Mouse (Mus musculus): ENCODE measurements at regions not wholly inside any gene's neighbourhood (a gene's known extent, or its start where the extent isn't known, plus 50 kb on each side); places are given as distances from the start of the nearest gene placed in this dataset.
A peak's percentile ranks its signal among the peaks of the same experiment; 100 is the strongest.

- 86% methylated on average over 5 of the region's 5 CpGs for WGBS
These were observed 197.0 kb upstream of the Serp2 start for GRCm38 (mm10) chr14:76753734-76754133.

DNA sequence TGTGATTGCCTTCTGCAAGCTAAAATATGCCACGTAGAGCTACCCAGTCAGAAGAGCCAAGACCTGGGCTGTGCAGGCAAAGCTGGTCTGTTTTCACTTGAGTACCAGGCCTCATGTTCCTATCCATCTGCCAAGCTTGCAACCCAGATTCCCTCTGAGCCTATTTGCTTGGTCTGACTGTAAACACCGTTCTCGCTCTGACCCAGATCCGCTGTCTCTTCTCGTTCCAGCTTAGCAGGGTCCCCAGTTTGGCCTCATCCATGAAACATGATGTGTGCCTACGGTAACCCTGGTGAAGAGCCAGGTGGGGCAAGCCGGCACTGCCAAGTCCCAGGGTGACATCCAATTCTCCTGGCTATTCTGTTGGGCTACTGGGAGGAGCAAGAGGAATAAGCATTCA lies 192.5 kb upstream of the Serp2 start:
- Histone ChIP-seq H3K36me3 (no peaks in the 10 kb centered on the region), H3K9me3 (no peaks in the 10 kb centered on the region), H3K4me1 (peaks cover 10% of the 10 kb centered on the region), H3K27me3 (no peaks in the 10 kb centered on the region), H3K4me2 (replicated peaks) (no peak overlapping the region), H3K4me3 (no peak overlapping the region), H3K9ac (no peak overlapping the region), H3K27ac (no peak overlapping the region)
- 89% methylated on average over 7 of the region's 7 CpGs for WGBS
- no peak for ATAC-seq (ENCODE audit: low FRiP score, low read depth)

More at GRCm38 (mm10) chr14:76753734-76754133, 197.0 kb upstream of the Serp2 start:
- H3K9me3 ChIP-seq, result no peaks in the 10 kb centered on the region
- ATAC-seq (ENCODE audit: low FRiP score, low read depth), result no peak
- no peak overlapping the region for H3K27ac ChIP-seq
- H3K27me3 ChIP-seq, result no peaks in the 10 kb centered on the region
- no peak overlapping the region for H3K4me2 ChIP-seq (replicated peaks)
- no peak overlapping the region for H3K9ac ChIP-seq
- H3K4me3 ChIP-seq, result no peak overlapping the region
- 0 out of 2 replicates have a peak, but pooled peaks cover 2% of the 10 kb centered on the region for H3K4me1 ChIP-seq
- H3K36me3 ChIP-seq, result no peaks in the 10 kb centered on the region

GRCm38 (mm10) chr14:76748711-76749110 lies 192.0 kb upstream of the Serp2 start:
- H3K27me3 ChIP-seq, result no peaks in the 10 kb centered on the region
- H3K4me1 ChIP-seq, result peaks cover 10% of the 10 kb centered on the region
- H3K9me3 ChIP-seq, result no peaks in the 10 kb centered on the region
- WGBS, result 90% methylated on average over 2 of the region's 2 CpGs
- H3K9ac ChIP-seq, result no peak overlapping the region
- no peaks in the 10 kb centered on the region for H3K36me3 ChIP-seq
- H3K4me3 ChIP-seq, result no peak overlapping the region
- H3K4me2 ChIP-seq (replicated peaks), result no peak overlapping the region
- no peak overlapping the region for H3K27ac ChIP-seq
- ATAC-seq (ENCODE audit: low FRiP score, low read depth), result no peak

DNA sequence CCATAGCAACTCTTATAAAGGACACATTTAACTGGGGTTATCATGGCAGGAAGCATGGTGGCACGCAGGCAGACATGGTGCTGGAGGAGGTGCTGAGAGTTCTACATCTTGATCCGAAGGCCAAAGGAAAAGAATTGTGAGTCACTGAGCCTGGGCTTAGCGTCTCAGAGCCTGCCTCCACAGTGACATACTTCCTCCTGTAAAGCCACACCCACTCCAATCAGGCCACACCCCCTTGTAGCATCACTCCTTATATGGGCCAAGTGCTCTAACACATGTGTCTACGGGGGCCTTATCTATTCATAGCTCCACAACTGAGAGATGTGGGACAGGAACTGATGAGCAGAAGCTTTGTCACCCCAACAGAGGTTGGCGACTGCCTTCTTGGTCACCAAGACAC lies 191.1 kb upstream of the Serp2 start:
- 92% methylated on average over 5 of the region's 5 CpGs for WGBS
- Histone ChIP-seq H3K4me3 (no peak overlapping the region), H3K9ac (no peak overlapping the region), H3K27me3 (no peaks in the 10 kb centered on the region), H3K9me3 (no peaks in the 10 kb centered on the region), H3K27ac (no peak overlapping the region), H3K4me2 (replicated peaks) (no peak overlapping the region), H3K36me3 (no peaks in the 10 kb centered on the region), H3K4me1 (peaks cover 10% of the 10 kb centered on the region)
- ATAC-seq (ENCODE audit: low FRiP score, low read depth), result no peak

DNA sequence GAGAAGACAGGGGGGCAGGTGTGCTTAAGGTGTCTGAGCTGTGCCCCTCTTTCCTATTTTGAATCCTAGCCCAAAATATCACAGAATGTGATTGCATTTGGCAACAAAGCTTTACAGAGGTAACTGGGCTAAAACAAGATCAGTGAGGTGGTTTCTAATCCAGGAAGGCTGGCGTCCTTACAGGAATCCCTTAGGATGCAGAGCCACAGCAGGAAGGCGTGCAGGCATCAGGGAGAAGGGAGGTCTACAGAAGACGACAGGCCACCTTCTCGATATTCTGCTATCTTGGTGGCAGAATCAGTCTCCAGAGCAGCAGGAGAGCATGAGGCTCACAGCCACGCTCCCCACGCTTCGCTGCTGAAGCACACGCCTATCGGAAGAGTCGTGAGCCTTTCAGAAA lies 189.6 kb upstream of the Serp2 start:
- Histone ChIP-seq H3K4me1 (peaks cover 10% of the 10 kb centered on the region), H3K9ac (no peak overlapping the region), H3K27me3 (no peaks in the 10 kb centered on the region), H3K36me3 (no peaks in the 10 kb centered on the region), H3K4me3 (no peak overlapping the region), H3K4me2 (replicated peaks) (no peak overlapping the region), H3K9me3 (no peaks in the 10 kb centered on the region), H3K27ac (no peak overlapping the region)
- no peak for ATAC-seq (ENCODE audit: low FRiP score, low read depth)
- 89% methylated on average over 10 of the region's 10 CpGs for WGBS

- WGBS, result 70% methylated on average over 23 of the region's 23 CpGs
- Histone ChIP-seq H3K9ac (no peak overlapping the region), H3K36me3 (no peaks in the 10 kb centered on the region), H3K27me3 (no peaks in the 10 kb centered on the region), H3K9me3 (no peaks in the 10 kb centered on the region; the same call in 1 of the 2 replicates), H3K4me3 (no peak overlapping the region), H3K4me1 (peaks cover 8% of the 10 kb centered on the region), H3K27ac (peak overlapping the region; percentile 39; the same call in 1 of the 2 replicates), H3K4me2 (replicated peaks) (no peak overlapping the region)
- no peak for ATAC-seq (ENCODE audit: low FRiP score, low read depth)
These were observed 188.2 kb upstream of the Serp2 start for GRCm38 (mm10) chr14:76744674-76745433.

DNA sequence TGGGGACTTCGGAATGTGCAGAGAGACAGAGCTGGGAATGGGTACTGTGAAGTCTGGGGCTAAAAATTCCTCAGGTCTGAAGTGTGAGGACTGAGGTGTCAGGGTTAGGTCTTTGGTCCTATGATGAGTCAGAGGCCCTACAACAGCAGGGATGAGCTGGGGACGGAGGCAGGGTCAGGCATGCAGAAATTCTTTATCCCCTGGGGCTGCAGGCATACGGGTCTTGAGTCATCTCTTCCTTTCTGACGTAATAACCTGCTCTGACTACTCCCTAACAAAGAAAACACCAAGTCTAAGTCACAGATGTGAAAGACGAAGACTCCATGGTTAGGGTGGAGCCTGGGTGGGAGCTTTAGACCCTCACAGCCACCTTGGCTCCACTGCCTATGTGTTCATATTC lies 185.6 kb upstream of the Serp2 start:
- whole genome bisulfite sequencing, result 78% methylated on average over 5 of the region's 5 CpGs
- Histone ChIP-seq H3K27me3 (no peaks in the 10 kb centered on the region), H3K9ac (no peak overlapping the region), H3K9me3 (no peaks in the 10 kb centered on the region; the same call in 1 of the 2 replicates), H3K4me3 (no peak overlapping the region), H3K4me2 (replicated peaks) (no peak overlapping the region), H3K27ac (no peak overlapping the region), H3K4me1 (peaks cover 8% of the 10 kb centered on the region), H3K36me3 (no peaks in the 10 kb centered on the region)
- no peak for ATAC-seq (ENCODE audit: low FRiP score, low read depth)

DNA sequence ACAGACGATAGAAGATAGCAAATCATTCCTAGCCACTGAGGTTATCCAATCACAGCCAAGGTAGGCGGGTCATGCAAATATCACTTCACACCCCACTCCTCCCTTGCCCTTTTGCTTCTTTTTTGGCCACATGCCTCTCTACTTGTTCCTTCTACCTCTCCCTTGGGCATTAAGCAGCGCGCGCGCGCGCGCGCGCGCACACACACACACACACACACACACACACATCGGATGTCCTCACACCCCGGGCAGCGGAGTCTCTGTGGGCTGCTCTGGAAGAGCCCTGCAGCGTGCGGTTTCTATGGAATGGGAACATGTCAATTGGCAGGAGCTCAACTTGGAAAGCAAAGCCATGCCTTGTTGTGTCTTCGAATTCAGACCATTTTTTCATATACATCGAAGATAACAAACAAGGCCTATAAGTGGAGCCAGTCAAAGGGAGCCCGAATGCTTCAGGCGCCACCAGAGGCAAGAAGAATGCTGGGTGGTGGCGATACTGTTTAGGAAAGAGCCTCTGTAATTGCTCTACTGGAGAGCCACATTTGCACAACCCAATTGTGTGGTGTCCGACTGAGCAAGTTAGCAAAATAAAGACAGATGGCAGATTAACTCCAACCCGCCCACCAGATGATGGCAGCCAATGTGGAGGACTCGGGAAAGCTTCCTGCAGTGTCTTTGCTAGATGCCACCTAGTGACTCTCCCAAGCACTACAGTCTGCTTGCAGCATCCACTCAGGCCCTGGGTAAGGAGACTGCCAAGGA lies 183.3 kb upstream of the Serp2 start:
- H3K9me3 ChIP-seq, result no peaks in the 10 kb centered on the region; the same call in 1 of the 2 replicates
- ATAC-seq (ENCODE audit: low FRiP score, low read depth), result no peak
- H3K27ac ChIP-seq, result no peak overlapping the region
- H3K9ac ChIP-seq, result no peak overlapping the region
- WGBS, result 63% methylated on average over 25 of the region's 25 CpGs
- no peak overlapping the region for H3K4me3 ChIP-seq
- H3K4me2 ChIP-seq (replicated peaks), result peak overlapping the region; percentile 22; the same call in 1 of the 2 replicates
- no peaks in the 10 kb centered on the region for H3K27me3 ChIP-seq
- H3K4me1 ChIP-seq, result peaks cover 5% of the 10 kb centered on the region
- no peaks in the 10 kb centered on the region for H3K36me3 ChIP-seq

DNA sequence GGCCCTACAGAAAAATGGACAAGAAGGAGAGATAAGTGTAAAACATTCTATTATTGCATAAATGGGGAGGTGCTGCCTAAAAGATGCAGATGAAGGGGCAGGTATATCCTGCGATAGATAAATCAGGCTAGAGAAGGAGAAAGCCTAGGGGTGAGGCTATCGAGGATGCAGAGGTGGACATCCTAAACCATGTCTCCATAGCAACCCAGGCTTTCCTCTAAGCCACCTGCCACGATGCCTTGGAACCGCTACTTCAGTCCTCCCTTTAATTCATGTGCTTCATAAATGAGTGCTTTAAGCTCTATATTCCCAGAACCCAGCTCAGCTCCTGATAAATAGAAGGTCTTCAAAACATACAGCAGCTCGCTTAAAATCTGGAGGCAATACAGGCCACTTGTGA lies 179.3 kb upstream of the Serp2 start:
- H3K4me2 ChIP-seq (replicated peaks), result no peak overlapping the region
- H3K9me3 ChIP-seq, result no peaks in the 10 kb centered on the region; the same call in 1 of the 2 replicates
- H3K36me3 ChIP-seq, result no peaks in the 10 kb centered on the region
- H3K4me3 ChIP-seq, result no peak overlapping the region
- 0 out of 2 replicates have a peak, but pooled peaks cover 6% of the 10 kb centered on the region for H3K4me1 ChIP-seq
- H3K9ac ChIP-seq, result no peak overlapping the region
- 87% methylated on average over 5 of the region's 5 CpGs for WGBS
- no peak overlapping the region for H3K27ac ChIP-seq
- no peak for ATAC-seq (ENCODE audit: low FRiP score, low read depth)
- no peaks in the 10 kb centered on the region for H3K27me3 ChIP-seq

GRCm38 (mm10) chr14:76735107-76735506 lies 178.4 kb upstream of the Serp2 start:
- WGBS, result 63% methylated on average over 4 of the region's 4 CpGs

GRCm38 (mm10) chr14:76733258-76733823 lies 176.7 kb upstream of the Serp2 start:
- no peak overlapping the region for H3K27ac ChIP-seq
- 74% methylated on average over 8 of the region's 8 CpGs for WGBS
- H3K27me3 ChIP-seq, result no peaks in the 10 kb centered on the region
- ATAC-seq (ENCODE audit: low FRiP score, low read depth), result no peak
- H3K4me2 ChIP-seq (replicated peaks), result no peak overlapping the region
- H3K9me3 ChIP-seq, result no peaks in the 10 kb centered on the region
- 0 out of 2 replicates have a peak, but pooled peaks cover 6% of the 10 kb centered on the region for H3K4me1 ChIP-seq
- H3K4me3 ChIP-seq, result no peak overlapping the region
- H3K36me3 ChIP-seq, result no peaks in the 10 kb centered on the region
- H3K9ac ChIP-seq, result no peak overlapping the region

More at GRCm38 (mm10) chr14:76735107-76735506, 178.4 kb upstream of the Serp2 start:
- ATAC-seq (ENCODE audit: low FRiP score, low read depth), result no peak
- Histone ChIP-seq H3K9me3 (no peaks in the 10 kb centered on the region; the same call in 1 of the 2 replicates), H3K4me1 (0 out of 2 replicates have a peak, but pooled peaks cover 6% of the 10 kb centered on the region), H3K36me3 (no peaks in the 10 kb centered on the region), H3K27ac (no peak overlapping the region), H3K4me3 (no peak overlapping the region), H3K27me3 (no peaks in the 10 kb centered on the region), H3K9ac (no peak overlapping the region), H3K4me2 (replicated peaks) (no peak overlapping the region)

Measured in limb, embryonic 13.5 days (tissue).